Mouse (Mus musculus): ENCODE data around the gene Prpf4.

GRCm38 (mm10) chr4:62419091-62419490 is 10.5 kb downstream of the Prpf4 start:
- TF ChIP-seq CTCF (IDR thresholded peaks at IDR 0.05; ENCODE audit: borderline replicate concordance, control insufficient read depth, extremely low read depth, insufficient read depth, low read length, poor library complexity) (no peak), POLR2A (IDR thresholded peaks at IDR 0.05; ENCODE audit: control insufficient read depth, extremely low read depth, insufficient read depth, low read length, poor library complexity) (no peak)

Data from thymus, adult 2 months (tissue).